Mouse (Mus musculus) forebrain, embryonic 16.5 days (tissue): ENCODE measurements around the gene 9330161L09Rik. TPM values are rescaled to one million over a fixed set of nuclear protein-coding genes. Genes with fewer than 3 reads are reported as not detected.

ENCODE experiments used
- ATAC-seq: fragments of 200-750 bp; cut with Nextera tagmentation; 2 replicates; pipeline ENCODE4 v1.8.0; 2017; ENCODE audit warnings: mild to moderate bottlenecking, moderate library complexity
- H3K27ac ChIP-seq: fragments of 300-500 bp; sonication (generic); 2 replicates; pipeline ENCODE4 v1.5.1; 2014; ENCODE audit warnings: low read length, control low read depth
- H3K27me3 ChIP-seq: fragments of 300-500 bp; sonication (generic); replicated peaks from 2 replicates; pipeline ENCODE4 v1.6.1; 2014; ENCODE audit warnings: low read length; ENCODE audit not compliant: control insufficient read depth, insufficient read depth
- H3K36me3 ChIP-seq: fragments of 300-500 bp; sonication (generic); 2 replicates; pipeline ENCODE4 v1.6.1; 2014; ENCODE audit not compliant: control insufficient read depth, insufficient read depth
- H3K4me1 ChIP-seq: fragments of 300-500 bp; sonication (generic); replicated peaks from 2 replicates; pipeline ENCODE4 v1.6.1; 2014; ENCODE audit warnings: low read length; ENCODE audit not compliant: control insufficient read depth, insufficient read depth
- H3K4me2 ChIP-seq: fragments of 300-500 bp; sonication (generic); 2 replicates; pipeline ENCODE4 v1.6.1; 2014; ENCODE audit warnings: mild to moderate bottlenecking, low read length, control low read depth
- H3K4me3 ChIP-seq: fragments of 300-500 bp; sonication (generic); replicated peaks from 2 replicates; pipeline ENCODE4 v1.5.1; 2014; ENCODE audit warnings: mild to moderate bottlenecking, low read length, control low read depth
- H3K9ac ChIP-seq: fragments of 300-500 bp; sonication (generic); replicated peaks from 2 replicates; pipeline ENCODE4 v1.6.1; 2014; ENCODE audit warnings: low read depth, low read length, control low read depth
- H3K9me3 ChIP-seq: fragments of 300-500 bp; sonication (generic); 2 replicates; pipeline ENCODE4 v1.6.1; 2016; ENCODE audit warnings: low read length; ENCODE audit not compliant: control insufficient read depth
- WGBS: fragments of 180-500 bp; shearing (Covaris S2); extraction: QIAGEN DNeasy Blood & Tissue Kit; methylation state at CpG from one replicate; pipeline ENCODE4 v1.1.7; 2014; 5-methylcytosine and 5-hydroxymethylcytosine counted together
- polyA plus RNA-seq: library from polyadenylated mRNA; unstranded; fragments of >200 nt; fragmentation: Nextera tagmentation; extraction: Ambion mirVana; gene quantifications from 2 replicates; pipeline ENCODE4 v1.2.1, GENCODE M21; 2015

9330161L09Rik gene
- polyA plus RNA-seq, 1 experiment from 2014 or later = 1.4 TPM

DNA sequence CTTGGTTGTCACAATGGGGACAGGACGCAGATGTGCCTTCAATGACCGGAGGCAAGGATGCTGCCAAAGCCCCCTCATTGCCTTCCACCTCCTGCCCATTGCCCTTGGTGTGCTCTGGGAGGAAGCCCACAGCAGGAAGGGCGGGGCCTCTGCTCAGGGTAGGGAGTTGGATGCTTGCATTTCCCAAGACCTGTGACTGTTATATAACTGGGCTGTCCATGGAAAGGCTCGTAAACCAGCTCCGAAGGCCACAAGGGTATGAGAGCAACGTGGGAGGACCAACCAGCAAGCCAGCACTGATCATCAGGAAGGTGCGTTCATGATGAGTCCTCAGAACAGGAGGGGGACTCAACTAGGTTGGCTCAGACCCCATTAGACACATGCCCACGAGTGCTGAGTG lies 46.8 kb downstream of the 9330161L09Rik start:
- no peak for ATAC-seq
- Histone ChIP-seq H3K27ac (no peak overlapping the region), H3K27me3 (no peaks in the 10 kb centered on the region), H3K9ac (no peak overlapping the region), H3K4me2 (no peak overlapping the region), H3K4me1 (no peaks in the 10 kb centered on the region), H3K36me3 (no peaks in the 10 kb centered on the region), H3K4me3 (no peak overlapping the region), H3K9me3 (no peaks in the 10 kb centered on the region)
- WGBS = 82% methylated on average over 8 of the region's 8 CpGs

DNA sequence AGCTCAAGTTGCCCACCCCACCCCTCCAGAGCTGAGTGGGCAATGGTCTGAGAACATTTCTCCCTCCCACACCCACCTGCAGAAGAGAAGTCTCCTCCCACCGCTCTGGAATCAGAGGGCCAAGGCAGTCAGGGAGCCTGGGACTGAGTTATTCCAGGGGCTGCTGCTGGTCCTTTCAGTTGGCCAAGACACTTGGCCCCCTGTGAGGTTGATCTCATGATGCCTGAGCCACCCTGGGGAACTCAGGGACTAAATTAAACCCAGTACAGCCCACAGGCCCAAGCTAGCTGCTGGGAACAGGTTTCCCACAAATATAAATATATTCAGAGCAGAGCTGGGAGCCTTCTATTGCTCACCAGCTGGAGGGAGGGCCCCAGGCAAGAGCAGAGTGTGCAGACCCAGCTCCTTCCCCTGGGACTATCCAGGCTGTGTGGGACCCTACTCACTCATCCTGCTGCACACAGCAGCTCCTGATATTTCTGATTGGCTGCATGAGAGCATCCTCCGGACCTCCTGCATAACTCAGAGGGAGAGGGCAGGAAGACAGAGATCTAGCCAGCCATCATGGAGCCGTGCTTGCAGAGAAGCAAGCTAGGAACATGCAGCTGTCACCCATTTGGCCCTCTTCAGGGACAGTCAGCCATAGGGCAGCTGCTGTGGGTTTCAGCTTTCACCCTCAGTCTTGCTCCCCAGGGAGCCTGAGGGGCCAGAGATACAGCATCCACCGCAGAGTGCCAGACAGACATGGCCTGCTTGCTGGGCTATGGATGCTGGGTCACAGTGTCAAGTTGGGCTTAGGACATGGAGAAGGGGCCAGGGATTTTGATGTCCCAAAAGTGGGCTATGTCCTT lies 48.4 kb downstream of the 9330161L09Rik start:
- Histone ChIP-seq H3K9me3 (no peaks in the 10 kb centered on the region), H3K36me3 (no peaks in the 10 kb centered on the region), H3K27me3 (no peaks in the 10 kb centered on the region), H3K4me1 (no peaks in the 10 kb centered on the region), H3K27ac (no peak overlapping the region), H3K9ac (no peak overlapping the region), H3K4me2 (no peak overlapping the region), H3K4me3 (no peak overlapping the region)
- 66% methylated on average over 4 of the region's 4 CpGs for WGBS
- no peak for ATAC-seq

- H3K27ac ChIP-seq = no peak overlapping the region
- H3K27me3 ChIP-seq = no peaks in the 10 kb centered on the region
- no peaks in the 10 kb centered on the region for H3K9me3 ChIP-seq
- ATAC-seq = no peak
- H3K4me1 ChIP-seq = no peaks in the 10 kb centered on the region
- H3K36me3 ChIP-seq = no peaks in the 10 kb centered on the region
- H3K4me2 ChIP-seq = no peak overlapping the region
- H3K4me3 ChIP-seq = no peak overlapping the region
- H3K9ac ChIP-seq = no peak overlapping the region
- 77% methylated on average over 8 of the region's 8 CpGs for WGBS
Observed at GRCm38 (mm10) chr12:103358216-103358615, 49.4 kb downstream of the 9330161L09Rik start.

Other genes starting within 250 kb of the 9330161L09Rik start
- 0.25 TPM in 1 of 2 replicates, not detected in the other for gene Prima1, start 165.7 kb downstream of the 9330161L09Rik start, polyA plus RNA-seq
- gene Fam181a, start 96.8 kb downstream of the 9330161L09Rik start, polyA plus RNA-seq = 2.5 and 3.0 TPM in 2 replicates
- 0.73 and 0.77 TPM in 2 replicates for gene Asb2, start 51.8 kb downstream of the 9330161L09Rik start, polyA plus RNA-seq
- 23.8 TPM in 2 replicates for gene Otub2, start 19.1 kb downstream of the 9330161L09Rik start, polyA plus RNA-seq
- 128 and 136 TPM in 2 replicates for gene Ddx24, start 18.0 kb upstream of the 9330161L09Rik start, polyA plus RNA-seq
- gene Ifi27, start 26.4 kb upstream of the 9330161L09Rik start, polyA plus RNA-seq = 8.4 and 11.4 TPM in 2 replicates
- 1.2 and 1.9 TPM in 2 replicates for gene Ifi27l2a, start 35.9 kb upstream of the 9330161L09Rik start, polyA plus RNA-seq
- gene Ifi27l2b, start 49.4 kb upstream of the 9330161L09Rik start, polyA plus RNA-seq = not detected in 2 replicates
- 1.7 and 2.4 TPM in 2 replicates for gene Ppp4r4, start 124.5 kb upstream of the 9330161L09Rik start, polyA plus RNA-seq
- 0.14 TPM in 1 of 2 replicates, not detected in the other for gene Serpina10, start 223.6 kb upstream of the 9330161L09Rik start, polyA plus RNA-seq
- not detected in 2 replicates for gene Serpina6, start 249.4 kb upstream of the 9330161L09Rik start, polyA plus RNA-seq